Mouse (Mus musculus): ENCODE data around the gene Rab24.

Rab24 gene

GRCm38 (mm10) chr13:55321434-55322129 lies at the start of gene Rab24:
Gene Rab24, minus strand, starts transcription at chr13:55321946.
- DNase-seq (ENCODE audit: low spot score in 2 of 2): peak; percentile 77 to 80

- DNase-seq (ENCODE audit: low spot score in 2 of 2): no peak
Observed at GRCm38 (mm10) chr13:55371007-55371681, 49.4 kb upstream of the Rab24 start.

GRCm38 (mm10) chr13:55370234-55370633 lies 48.5 kb upstream of the Rab24 start:
- no peak for DNase-seq (ENCODE audit: low spot score in 2 of 2)

GRCm38 (mm10) chr13:55369531-55370114 lies 47.9 kb upstream of the Rab24 start, which contains the start of gene Rgs14:
Gene Rgs14, plus strand, starts transcription at chr13:55369732.
- peak; percentile 54 to 58 for DNase-seq (ENCODE audit: low spot score in 2 of 2)

GRCm38 (mm10) chr13:55368401-55368800 lies 46.7 kb upstream of the Rab24 start:
- DNase-seq (ENCODE audit: low spot score in 2 of 2): no peak

GRCm38 (mm10) chr13:55362453-55363060 lies 40.8 kb upstream of the Rab24 start, which contains the start of gene Lman2:
Gene Lman2, minus strand, starts transcription at chr13:55362783.
- DNase-seq (ENCODE audit: low spot score in 2 of 2): peak; percentile 83 to 92

- no peak for DNase-seq (ENCODE audit: low spot score in 2 of 2)
Observed at GRCm38 (mm10) chr13:55361974-55362452, 40.3 kb upstream of the Rab24 start.

GRCm38 (mm10) chr13:55361145-55361544 lies 39.4 kb upstream of the Rab24 start:
- no peak for DNase-seq (ENCODE audit: low spot score in 2 of 2)

GRCm38 (mm10) chr13:55346745-55347144 lies 25.0 kb upstream of the Rab24 start:
- DNase-seq (ENCODE audit: low spot score in 2 of 2): no peak

GRCm38 (mm10) chr13:55344286-55344685 lies 22.5 kb upstream of the Rab24 start:
- DNase-seq (ENCODE audit: low spot score in 2 of 2): no peak

GRCm38 (mm10) chr13:55342469-55342868 lies 20.7 kb upstream of the Rab24 start:
- DNase-seq (ENCODE audit: low spot score in 2 of 2): no peak

GRCm38 (mm10) chr13:55339259-55339658 lies 17.5 kb upstream of the Rab24 start:
- DNase-seq (ENCODE audit: low spot score in 2 of 2): no peak

- DNase-seq (ENCODE audit: low spot score in 2 of 2): no peak
Observed at GRCm38 (mm10) chr13:55338131-55339054, 16.6 kb upstream of the Rab24 start.

GRCm38 (mm10) chr13:55337341-55337975 lies 15.7 kb upstream of the Rab24 start:
- DNase-seq (ENCODE audit: low spot score in 2 of 2): no peak

- no peak for DNase-seq (ENCODE audit: low spot score in 2 of 2)
Observed at GRCm38 (mm10) chr13:55335701-55336100, 14.0 kb upstream of the Rab24 start.

- DNase-seq (ENCODE audit: low spot score in 2 of 2): no peak
Observed at GRCm38 (mm10) chr13:55332331-55332730, 10.6 kb upstream of the Rab24 start.

GRCm38 (mm10) chr13:55330567-55331400 lies 9.0 kb upstream of the Rab24 start:
- DNase-seq (ENCODE audit: low spot score in 2 of 2): no peak

GRCm38 (mm10) chr13:55329683-55330566 lies 8.2 kb upstream of the Rab24 start, which contains the start of gene Mxd3:
Gene Mxd3, minus strand, starts transcription at chr13:55329823.
- DNase-seq (ENCODE audit: low spot score in 2 of 2): peak; percentile 79 to 83
